Mouse (Mus musculus) kidney, adult 8-10 months (tissue): ENCODE data around the gene Bmpr1b.

Source experiments
- DNase-seq, 2 experiments: peaks; one replicate each; pipeline ENCODE4 v3.0.0; 2022

Bmpr1b gene

DNA sequence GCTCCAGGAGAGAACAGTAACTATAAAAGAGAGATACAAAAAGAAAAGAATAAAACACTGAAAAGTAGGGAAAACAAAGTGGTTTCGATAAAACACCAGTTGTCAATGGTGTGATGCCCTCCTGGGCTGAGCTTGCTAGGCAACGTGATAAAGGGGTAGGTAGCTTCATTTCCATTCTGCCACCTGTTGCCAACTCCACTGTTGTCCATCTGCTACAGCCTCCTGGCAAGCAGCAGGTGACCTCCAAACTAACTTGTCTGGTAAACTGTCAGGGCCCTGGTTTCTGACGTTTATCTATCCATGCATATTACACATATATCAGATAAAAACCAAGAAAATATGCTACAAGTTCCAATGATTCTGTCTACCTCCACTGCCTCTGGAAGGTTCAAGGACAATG, 359.6 kb downstream of the Bmpr1b start:
- no peak for DNase-seq

DNA sequence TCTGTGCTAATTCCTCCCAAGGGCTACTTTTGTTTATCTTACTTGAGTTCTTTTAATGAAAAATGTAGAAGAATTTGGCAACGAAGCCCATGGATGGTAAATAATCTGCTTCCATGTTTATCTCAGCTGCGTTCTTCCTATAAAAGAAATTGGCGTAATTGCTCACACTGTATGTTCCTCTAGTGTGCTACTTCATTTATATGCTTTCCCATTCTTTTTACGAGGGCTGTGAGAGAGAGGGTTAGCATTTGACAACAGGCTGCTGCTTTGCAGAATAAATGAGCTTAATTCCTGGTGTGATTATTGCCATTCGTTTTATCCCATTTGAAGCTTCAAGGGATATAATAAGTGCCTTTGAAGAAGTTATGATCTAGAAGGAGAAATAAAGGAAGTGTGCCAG, 365.1 kb downstream of the Bmpr1b start:
- DNase-seq: no peak

DNA sequence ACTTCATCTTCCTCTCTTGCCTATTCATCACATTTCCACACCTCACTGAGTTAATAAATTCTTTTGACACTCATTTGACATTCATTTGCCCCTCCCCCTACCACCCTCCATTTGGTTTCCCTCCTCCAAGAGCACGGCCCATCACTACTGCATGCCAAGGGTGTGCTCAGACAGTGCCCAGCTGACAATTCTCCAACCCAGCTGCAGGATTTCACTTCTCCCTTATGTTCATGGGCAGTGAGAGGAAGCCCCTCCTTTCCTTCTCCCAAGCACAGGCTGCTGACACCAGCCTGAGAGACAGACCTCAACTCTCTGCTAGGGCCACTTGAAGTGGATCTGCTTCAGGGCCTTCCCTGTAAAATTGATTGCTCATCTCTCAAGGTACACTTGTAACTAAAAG, 371.4 kb downstream of the Bmpr1b start:
- no peak for DNase-seq

DNA sequence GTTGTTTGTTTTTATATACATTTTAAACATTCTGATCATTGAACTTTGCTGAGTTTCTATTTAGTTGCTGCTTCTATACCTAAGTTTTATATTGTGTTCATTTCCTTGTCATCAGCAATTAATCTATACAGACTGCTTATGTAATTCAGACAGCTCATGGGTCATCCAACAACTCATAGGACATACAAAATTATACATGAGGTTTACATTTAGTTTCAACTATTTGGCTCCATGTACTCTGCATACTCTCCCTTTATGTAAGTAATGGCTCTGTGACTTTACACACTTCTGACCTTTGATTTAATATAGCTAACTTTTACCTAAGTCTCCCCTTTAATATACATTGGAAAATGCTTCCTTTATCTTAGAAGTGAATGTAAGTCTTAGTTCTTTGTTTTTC, 371.9 kb downstream of the Bmpr1b start:
- DNase-seq: no peak

DNA sequence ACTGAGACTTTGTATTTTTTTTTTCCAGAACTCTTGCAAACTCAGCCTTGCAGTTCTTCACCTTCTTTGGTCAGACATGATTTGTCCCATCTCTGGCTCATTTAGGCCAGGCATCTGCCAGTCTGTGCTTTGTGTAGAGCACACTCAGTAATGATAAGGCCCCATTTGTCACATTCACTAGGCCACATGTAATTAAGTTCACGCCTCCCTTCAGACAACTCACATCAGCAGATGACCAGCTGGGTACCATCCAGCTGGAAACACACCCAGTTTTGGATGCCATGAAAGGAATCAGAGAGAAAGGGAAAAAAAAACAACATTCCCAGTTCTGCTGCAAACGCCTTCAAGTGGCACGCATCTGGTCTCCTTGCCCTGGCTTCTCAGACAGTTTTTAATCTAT, 374.9 kb downstream of the Bmpr1b start:
- DNase-seq: no peak

DNA sequence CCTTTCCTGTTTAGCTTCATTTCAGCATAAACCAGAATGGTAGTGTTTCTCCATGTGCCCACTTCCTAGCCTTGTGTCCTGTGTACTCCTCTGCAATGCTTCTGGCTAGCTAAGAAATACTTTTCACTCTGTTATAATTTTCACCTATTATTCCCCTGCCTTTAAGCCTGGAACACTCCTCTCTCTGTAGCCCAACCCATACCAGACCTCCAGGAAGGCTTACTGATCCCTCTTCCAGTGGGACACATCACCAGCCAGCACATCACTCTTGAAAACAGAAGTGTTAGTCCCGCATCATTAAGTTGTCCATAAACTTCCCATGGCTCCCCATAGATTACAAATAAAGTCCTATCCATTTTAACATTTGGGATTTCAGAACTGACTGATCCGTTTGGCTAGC, 375.5 kb downstream of the Bmpr1b start:
- DNase-seq: no peak

DNA sequence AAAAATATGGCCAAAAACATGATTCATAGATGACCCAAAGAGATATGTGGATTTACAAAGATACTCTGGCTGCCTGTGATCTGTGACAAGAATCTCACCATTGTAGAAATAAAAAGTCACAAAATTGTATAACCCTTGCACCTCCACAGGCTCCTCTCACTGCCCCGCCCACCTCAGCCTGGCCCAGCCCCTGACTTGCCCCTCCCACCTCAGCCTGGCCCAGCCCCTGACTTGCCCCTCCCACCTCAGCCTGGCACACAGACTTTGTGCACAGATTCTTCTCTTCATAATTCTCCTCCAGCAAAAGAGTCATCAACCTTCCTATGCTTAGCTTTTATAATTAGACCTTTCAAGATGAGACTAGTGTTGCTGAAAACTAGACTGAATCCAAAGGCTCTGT, 377.1 kb downstream of the Bmpr1b start:
- no peak for DNase-seq

DNA sequence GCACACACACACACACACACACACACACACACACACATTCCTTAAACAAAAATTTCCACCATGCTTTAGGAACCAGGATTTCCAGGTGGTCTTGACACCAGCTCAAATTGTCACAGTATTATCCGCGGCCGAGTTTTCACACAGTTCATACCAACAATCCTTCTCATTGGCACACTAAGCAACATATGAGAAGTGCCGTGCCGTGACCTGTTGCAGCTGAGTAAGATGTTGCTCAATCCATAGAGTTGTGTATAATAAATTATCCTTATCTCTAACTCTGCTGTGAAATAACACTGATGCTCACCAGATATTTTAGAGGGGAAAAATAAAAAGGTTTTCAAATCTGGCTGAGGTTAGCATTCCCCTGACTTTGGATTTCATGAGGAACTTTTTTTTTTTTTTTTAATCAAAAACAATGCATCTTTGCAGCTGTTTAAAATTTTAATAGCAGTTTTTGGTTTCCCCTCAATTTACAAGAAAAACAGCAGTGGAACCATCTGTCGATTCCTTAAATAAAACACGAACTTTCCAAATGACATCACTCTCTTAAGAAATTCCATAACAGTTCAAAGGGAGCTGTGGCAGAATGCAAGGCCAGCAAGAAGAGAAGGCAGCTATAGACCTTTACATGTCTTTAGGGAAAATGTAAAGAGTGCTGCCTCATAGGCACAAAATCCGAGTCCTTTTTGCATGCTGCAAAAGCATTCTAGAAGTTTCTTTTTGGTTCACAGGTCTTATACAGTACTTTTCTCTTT, 378.0 kb downstream of the Bmpr1b start:
- no peak for DNase-seq
